Mouse (Mus musculus): ENCODE measurements around the gene Emc4.

The Emc4 gene

DNA sequence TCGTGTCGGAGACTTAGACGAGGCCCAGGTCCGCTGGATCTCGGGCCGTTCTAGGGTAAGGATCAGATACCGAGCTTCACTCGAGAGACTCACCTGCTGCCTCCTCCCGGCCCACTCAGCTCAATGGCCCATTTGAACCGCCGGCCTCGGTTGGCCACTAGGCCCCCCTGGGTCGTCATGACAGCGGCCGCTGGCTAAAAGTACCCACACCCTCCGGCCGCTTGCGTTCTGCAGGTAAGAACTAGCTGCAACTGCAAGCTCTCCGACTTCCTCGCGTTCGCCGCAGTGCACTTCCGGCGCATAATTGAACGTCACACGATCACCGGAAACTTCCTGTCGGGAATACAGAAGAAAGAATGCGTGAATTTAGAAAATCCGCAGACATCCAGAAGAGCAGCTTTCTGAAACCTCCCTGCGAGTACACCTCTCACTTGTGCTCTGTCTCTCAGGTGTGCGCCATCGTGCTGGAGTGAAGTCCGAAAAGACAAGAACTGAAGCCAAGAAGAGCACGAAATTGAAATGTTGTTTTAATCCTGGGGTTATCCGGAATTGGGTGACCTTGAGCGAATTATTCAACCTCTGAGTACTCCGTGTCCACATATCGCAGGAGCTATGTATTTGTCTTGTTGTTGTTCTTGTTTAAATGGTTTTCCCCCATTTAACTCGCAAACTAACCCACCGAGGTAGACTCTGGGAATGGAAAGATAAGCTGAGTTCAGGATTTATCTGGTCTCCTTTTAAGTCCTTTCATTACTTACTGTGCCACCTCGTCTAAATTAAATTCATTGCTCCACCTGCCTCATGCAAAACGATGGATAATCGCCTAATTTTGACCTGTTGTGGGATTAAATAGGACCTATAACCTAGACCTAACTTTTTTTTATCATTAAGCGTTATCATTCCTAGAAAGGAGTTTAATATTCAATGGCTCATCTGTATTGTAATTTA is at the start of gene Emc4:
TSS of gene Emc4 (minus strand) at position 302 of the 948 bp plus-strand sequence.
- DNase-seq: peak; percentile 93

GRCm38 (mm10) chr2:112407030-112407429 is 39.2 kb upstream of the Emc4 start:
- no peak for DNase-seq

DNA sequence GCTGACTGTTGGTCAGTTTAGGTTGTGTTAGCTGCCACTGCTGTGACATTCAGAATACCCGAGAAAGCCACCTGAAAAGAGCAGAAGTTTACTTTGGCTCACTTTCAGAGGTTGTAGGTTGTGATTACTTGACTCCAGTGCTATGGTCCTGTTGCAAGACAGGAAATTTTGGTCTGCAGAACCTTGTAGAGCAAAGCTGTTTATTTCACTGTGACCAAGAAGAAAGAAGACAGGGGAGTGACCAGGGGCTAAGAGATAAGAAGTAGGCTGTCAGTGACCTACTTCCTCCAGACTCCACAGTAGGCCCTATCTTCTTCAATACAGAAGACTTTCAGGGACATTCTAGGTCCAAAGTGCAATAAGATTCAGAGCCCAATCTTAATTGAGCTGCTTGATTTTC is 28.8 kb upstream of the Emc4 start:
- DNase-seq: no peak

- no peak for DNase-seq
Observed at GRCm38 (mm10) chr2:112393958-112394357, 26.1 kb upstream of the Emc4 start.

GRCm38 (mm10) chr2:112392689-112393088 is 24.9 kb upstream of the Emc4 start:
- DNase-seq: no peak

- DNase-seq: no peak
Observed at GRCm38 (mm10) chr2:112391346-112392000, 23.6 kb upstream of the Emc4 start.

DNA sequence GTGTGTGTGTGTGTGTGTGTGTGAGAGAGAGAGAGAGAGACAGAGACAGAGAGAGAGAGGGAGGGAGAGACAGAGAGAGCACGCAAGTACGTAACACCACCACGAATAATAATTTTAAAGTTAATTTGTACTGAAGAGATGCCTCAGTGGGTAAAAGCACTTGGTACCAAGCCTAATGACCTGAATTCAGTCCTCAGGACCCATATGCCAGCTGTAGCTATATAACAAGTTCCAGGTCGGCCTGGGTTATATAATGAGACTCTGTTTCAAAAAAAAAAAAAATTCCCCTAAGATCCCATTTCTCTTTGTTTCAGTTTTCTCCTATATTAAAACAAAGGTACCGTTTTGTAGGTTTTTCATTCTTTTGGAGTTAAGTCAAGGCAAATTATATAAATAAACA is 23.0 kb upstream of the Emc4 start:
- DNase-seq: no peak

- DNase-seq: no peak
Observed at GRCm38 (mm10) chr2:112381219-112381618, 13.4 kb upstream of the Emc4 start.

GRCm38 (mm10) chr2:112380131-112380530 is 12.3 kb upstream of the Emc4 start:
- no peak for DNase-seq

DNA sequence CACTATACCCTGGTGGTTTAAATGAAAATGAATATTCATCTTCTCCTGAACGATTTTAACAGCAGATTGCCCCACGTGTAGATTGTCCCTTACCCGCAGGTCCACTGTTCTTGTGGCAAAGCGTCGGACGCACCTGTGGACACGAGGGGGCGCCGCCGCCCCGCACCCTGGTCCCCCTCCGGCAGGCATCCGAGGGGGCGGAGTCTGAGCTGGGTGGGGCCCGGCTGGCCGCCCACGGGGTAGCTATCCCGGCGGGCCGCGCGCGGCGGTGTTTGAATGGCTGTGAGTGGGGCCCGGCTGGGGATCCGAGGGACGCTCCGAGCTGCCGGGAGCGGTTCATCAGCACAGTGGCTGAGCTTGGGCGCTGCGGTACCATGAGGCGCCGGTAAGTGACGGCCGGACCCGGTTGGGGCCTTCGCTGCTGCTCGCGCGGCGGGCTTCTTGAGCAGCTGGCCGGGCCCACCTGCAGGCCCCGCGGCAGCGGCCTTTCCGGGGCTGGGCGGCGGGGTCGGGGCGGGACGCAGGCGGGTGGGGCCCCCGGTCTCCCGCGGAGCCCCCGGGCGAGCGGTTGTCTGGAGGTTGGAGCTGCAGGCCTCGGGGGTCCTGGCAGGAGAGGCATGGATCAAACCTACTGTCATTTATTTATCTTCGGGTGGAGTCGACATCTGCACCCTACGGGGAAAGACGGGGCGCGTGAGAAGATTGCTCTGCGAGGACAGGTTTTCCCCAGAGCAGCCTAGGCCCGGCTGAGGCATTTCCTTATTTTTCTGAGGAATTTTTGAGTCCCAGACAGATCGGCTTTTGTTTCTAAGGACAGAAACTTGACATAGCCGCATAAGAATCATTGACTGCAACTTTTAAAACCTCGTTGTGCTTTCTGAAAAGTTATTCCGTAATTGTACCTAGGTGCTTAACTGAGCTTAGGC is 11.4 kb upstream of the Emc4 start, which contains the start of gene Katnbl1:
TSS of gene Katnbl1 (plus strand) at position 239 of the 926 bp plus-strand sequence.
- DNase-seq: peak; percentile 97

- no peak for DNase-seq
Observed at GRCm38 (mm10) chr2:112374610-112375009, 6.8 kb upstream of the Emc4 start.

GRCm38 (mm10) chr2:112373141-112373540 is 5.3 kb upstream of the Emc4 start:
- no peak for DNase-seq

DNA sequence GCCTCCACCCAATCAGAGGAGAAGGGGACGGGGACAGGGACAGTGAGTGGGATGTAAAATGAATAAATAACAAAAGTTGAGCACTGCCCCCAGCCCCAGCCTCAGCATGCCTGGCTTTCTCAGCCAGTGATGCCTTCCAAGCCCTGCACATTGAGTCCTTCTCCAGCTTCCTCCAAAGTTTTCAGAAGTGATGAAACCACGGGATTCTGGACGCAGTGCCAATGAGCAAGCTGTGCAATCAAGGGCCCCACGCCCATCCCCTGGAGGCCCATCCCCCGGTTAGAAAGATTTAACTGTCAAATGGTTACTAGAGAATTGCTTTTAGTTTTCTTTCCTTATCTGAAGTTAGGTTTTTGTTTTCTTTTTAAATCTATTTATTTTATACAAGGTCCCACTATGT is 2.1 kb upstream of the Emc4 start:
- DNase-seq: no peak

GRCm38 (mm10) chr2:112367222-112367621 is 605 bp downstream of the Emc4 start:
- DNase-seq: peak; percentile 2

- DNase-seq: no peak
Observed at GRCm38 (mm10) chr2:112360781-112361169, 7.1 kb downstream of the Emc4 start.

DNA sequence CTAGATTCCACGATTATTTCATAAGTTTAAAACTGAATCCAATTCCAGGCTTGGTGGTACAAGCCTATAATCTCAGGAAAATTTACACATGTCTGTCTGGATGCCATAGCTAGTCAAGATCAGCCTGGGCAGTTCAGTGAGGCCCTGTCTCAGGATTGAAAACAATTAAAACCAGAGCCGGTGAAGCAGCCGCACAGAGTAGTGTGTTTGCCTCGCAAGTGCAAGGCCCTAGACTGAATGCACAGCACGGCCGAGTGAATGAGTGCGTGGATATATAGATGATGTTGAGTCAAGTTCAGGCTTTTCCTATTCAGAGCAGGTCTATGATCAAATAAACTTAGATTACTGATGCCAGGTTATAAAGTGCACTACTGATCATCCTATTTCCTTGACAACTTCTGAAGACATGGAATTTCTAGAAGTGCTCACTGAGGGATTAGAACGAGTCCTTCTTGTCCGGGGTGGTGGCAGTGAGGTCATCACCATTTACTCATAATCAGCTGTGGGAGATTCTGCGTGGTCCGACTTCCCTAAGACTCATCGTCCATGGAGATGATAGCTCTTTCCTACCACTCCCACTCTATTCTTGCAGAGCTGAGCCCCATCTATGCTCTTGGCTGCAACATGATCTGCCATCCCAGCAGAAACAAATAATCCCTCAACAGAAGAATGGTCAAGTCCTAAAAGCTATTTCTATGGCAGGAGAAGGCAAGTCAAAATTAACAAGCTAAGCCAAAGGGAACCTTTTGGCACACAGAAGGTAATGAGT is 7.6 kb downstream of the Emc4 start:
- no peak for DNase-seq

DNA sequence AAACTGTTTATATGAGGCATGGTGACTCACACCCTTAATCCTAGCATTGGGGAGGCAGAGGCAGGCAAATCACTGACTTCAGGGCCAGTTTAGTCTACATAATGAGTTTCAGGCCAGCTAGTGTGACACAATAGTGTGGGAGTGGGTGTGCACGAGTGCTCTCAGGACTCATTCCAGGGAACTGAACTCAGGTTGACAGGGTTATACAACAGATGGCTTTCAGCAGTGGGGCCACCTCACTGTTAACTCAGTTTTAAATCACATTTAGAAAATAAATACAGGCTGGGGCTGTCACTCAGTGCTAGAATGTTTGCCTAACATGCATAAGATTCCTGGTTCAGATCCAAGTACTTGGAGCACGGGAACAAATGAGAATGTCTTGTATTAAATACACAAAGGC is 8.2 kb downstream of the Emc4 start:
- no peak for DNase-seq

DNA sequence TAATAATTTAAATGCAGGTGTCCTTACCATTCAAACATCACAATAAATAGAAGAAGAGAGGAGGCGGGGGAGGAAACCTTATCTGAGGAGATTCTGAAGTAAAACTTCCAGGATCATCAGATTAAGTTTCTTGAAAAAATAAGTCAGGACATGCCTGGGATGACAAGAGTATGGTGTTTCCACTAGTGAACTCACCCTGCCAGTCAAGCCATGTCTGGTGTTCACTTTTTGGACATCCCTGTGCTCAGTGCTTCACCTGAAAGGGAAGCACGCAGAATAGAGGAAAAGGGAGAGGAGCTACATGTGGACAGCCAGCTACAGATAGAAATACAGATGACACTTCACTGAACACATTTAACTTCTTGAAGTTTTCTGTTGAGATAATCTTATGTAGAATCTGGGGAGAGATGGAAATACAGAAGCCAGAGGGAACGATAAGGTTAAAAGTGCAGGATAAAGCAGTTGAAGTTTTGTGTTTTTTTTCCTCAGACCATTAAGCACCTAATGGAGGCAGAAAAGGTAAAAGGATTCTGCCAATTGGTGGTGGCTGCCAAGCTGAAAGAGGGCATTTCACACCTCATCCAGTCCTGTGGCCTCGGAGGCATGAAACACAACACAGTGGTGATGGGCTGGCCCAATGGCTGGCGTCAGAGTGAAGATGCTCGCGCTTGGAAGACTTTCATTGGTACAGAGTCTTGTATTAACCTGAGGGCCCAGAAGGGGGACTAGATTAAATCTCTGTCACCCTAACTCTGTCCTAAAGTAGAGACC is 14.0 kb downstream of the Emc4 start:
- DNase-seq: no peak

DNA sequence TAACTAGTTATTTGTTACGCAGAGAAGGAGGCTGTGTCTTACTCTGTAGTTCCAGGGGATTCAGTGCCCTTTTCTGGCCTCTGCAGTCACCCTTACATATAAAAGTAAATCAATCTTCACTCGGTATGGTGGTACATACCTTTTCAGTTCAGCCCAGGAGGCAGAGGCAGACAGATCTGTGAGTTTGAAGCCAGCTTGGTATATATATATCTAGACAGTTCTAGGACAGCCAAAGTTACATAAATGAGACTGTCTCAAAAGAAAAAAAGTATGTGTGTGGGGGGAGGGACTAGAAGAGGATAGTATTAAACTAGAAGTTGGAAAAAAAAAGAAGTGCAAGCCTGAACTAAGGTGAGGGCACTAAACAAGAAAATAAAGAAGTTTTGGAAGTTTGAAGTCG is 19.6 kb downstream of the Emc4 start:
- no peak for DNase-seq

DNA sequence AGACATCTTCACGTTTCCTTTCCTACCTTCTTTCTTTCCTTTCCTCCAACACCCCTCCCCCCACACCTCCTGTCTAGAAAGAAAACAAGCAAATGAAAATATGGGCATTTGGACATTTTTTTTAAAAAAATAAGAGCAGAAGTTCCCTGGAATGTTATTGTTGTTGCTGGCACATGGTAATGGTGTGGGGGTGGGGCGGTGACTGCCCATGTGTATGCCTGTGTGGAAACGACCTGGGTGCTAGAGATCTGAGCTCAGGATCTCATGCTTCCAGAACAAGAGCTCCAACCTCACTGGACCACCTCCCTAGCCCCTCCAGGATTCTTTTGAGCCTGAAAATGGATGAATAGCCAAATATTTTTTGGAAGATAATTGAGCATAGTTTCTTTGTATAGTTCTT is 26.7 kb downstream of the Emc4 start:
- DNase-seq: no peak

GRCm38 (mm10) chr2:112339736-112340135 is 28.1 kb downstream of the Emc4 start:
- DNase-seq: no peak
